Mouse (Mus musculus) hindbrain, embryonic 16.5 days (tissue): ENCODE results near the gene Fam69a. TPM values are rescaled to one million over a fixed set of nuclear protein-coding genes. Genes with fewer than 3 reads are reported as not detected.
"Not testable (repeated sequence)": the region's sequence is repeated elsewhere in the genome, so short reads cannot be mapped to it uniquely, and the experiment has no call there.

Source experiments
- ATAC-seq: fragments of 200-750 bp; cut with Nextera tagmentation; 2 replicates; pipeline ENCODE4 v1.8.0; 2017; ENCODE audit warnings: moderate TSS enrichment, moderate library complexity
- H3K27ac ChIP-seq: fragments of 300-500 bp; sonication (generic); 2 replicates; pipeline ENCODE4 v1.5.1; 2014; ENCODE audit warnings: low read depth, mild to moderate bottlenecking, control low read depth, low read length, moderate library complexity
- H3K27me3 ChIP-seq: fragments of 300-500 bp; sonication (generic); replicated peaks from 2 replicates; pipeline ENCODE4 v1.6.1; 2014; ENCODE audit warnings: low read length; ENCODE audit not compliant: control insufficient read depth, insufficient read depth
- H3K36me3 ChIP-seq: fragments of 300-500 bp; sonication (generic); 2 replicates; pipeline ENCODE4 v1.6.1; 2014; ENCODE audit warnings: mild to moderate bottlenecking, low read length, moderate library complexity, mixed read lengths; ENCODE audit not compliant: control insufficient read depth, insufficient read depth
- H3K4me1 ChIP-seq: fragments of 300-500 bp; sonication (generic); 2 replicates; pipeline ENCODE4 v1.6.1; 2014; ENCODE audit warnings: low read depth, low read length; ENCODE audit not compliant: control insufficient read depth, insufficient read depth
- H3K4me2 ChIP-seq: fragments of 300-500 bp; sonication (generic); 2 replicates; pipeline ENCODE4 v1.6.1; 2014; ENCODE audit warnings: mild to moderate bottlenecking, low read length, control low read depth, moderate library complexity
- H3K4me3 ChIP-seq: fragments of 300-500 bp; sonication (generic); 2 replicates; pipeline ENCODE4 v1.5.1; 2014; ENCODE audit warnings: mild to moderate bottlenecking, low read length, control low read depth, moderate library complexity
- H3K9ac ChIP-seq: fragments of 300-500 bp; sonication (generic); 2 replicates; pipeline ENCODE4 v1.6.1; 2014; ENCODE audit warnings: low read depth, mild to moderate bottlenecking, control low read depth, low read length, moderate library complexity
- H3K9me3 ChIP-seq: fragments of 300-500 bp; sonication (generic); 2 replicates; pipeline ENCODE4 v1.6.1; 2014; ENCODE audit warnings: mild to moderate bottlenecking, low read length, moderate library complexity; ENCODE audit not compliant: control insufficient read depth
- WGBS: fragments of 180-500 bp; shearing (Covaris S2); extraction: QIAGEN DNeasy Blood & Tissue Kit; methylation state at CpG from one replicate; pipeline ENCODE4 v1.1.7; 2014; 5-methylcytosine and 5-hydroxymethylcytosine counted together
- polyA plus RNA-seq: library from polyadenylated mRNA; unstranded; fragments of >200 nt; fragmentation: Nextera tagmentation; extraction: Ambion mirVana; gene quantifications from 2 replicates; pipeline ENCODE4 v1.2.1, GENCODE M21; 2015

Fam69a gene
- polyA plus RNA-seq, 1 experiment from 2014 or later, result 73.3 TPM

DNA sequence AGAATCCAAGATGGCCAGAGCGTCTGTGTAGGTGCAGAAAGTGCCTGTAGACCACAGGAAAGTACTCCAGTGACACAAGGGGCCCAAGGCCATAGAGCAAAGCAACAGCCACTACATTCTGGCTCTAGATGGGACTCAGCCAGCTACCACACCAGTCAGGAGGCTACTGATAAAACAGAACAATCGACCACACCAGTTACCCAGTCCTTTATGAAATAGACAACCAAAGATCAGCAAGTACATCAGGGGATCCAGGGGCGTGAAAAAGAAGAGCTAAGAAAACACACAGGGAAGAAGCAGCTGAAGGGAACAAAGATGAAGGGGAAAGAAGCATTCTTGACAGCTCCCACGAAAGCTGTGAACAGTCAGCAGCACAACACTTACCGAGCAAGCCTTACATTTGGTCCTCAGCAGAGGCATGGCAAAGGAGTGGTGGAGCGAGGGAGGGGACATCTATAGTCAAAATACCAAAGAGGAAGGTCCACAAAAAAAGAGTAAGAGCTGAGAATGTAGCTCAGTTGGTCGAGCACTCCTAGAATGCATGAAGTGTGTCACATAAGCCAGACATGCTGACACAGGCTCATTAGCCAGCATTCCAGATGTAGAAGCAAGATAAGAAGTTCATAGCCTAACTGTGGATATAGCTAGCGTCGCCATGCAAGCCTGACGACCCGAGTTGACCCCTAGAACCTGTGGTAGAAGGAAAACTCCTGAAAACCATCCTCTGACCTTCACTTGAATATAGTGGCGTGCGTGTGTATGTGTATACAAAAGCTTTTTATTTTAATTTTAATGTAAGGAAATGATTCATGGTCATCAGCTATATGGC lies 14.2 kb downstream of the Fam69a start:
- ATAC-seq, result no peak
- H3K27me3 ChIP-seq, result no peaks in the 10 kb centered on the region
- no peak overlapping the region for H3K27ac ChIP-seq
- 81% methylated on average over 13 of the region's 13 CpGs for WGBS
- H3K36me3 ChIP-seq, result no peaks in the 10 kb centered on the region
- no peaks in the 10 kb centered on the region for H3K9me3 ChIP-seq
- no peak overlapping the region for H3K9ac ChIP-seq
- no peaks in the 10 kb centered on the region for H3K4me1 ChIP-seq
- H3K4me3 ChIP-seq, result no peak overlapping the region
- H3K4me2 ChIP-seq, result no peak overlapping the region

DNA sequence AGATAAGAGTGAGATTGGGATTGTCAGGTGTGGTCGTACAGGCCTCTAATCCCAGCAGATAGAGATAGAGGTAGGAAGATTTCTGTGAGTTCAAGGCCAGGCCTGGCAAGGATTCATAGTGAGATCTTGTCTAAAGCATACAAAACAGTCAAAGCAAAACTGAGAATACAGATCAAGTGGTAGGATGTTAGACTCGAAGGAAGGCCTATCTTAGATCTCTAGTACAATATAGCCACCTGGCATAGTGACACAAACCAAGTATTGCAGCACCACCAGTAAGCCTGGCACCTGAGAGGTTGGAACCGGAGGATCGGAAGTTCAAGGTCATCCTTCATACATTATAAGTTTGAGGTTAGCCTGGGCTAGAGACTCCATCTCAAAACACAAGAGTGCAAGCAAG lies 15.8 kb downstream of the Fam69a start:
- no peak overlapping the region for H3K27ac ChIP-seq
- H3K9me3 ChIP-seq, result no peaks in the 10 kb centered on the region
- no peaks in the 10 kb centered on the region for H3K27me3 ChIP-seq
- no peak overlapping the region for H3K4me2 ChIP-seq
- no peak overlapping the region for H3K4me3 ChIP-seq
- H3K4me1 ChIP-seq, result no peaks in the 10 kb centered on the region
- H3K36me3 ChIP-seq, result no peaks in the 10 kb centered on the region
- no peak overlapping the region for H3K9ac ChIP-seq
- WGBS, result 95% methylated on average over 4 of the region's 4 CpGs
- ATAC-seq, result no peak

DNA sequence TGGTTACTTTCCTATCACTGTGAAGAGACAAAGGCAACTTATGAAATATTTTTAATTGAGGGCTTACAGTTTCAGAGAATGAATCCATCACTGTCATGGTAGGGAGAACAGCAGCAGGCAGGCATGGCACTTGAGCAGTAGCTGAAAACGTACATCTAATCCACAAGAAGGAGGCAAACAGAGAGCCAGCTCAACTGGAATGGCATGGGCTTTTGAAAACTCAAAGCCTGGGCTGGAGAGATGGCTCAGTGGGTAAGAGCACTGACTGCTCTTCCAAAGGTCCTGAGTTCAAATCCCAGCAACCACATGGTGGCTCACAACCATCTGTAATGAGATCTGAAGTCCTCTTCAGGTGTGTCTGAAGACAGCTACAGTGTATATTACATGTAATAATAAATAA lies 17.1 kb downstream of the Fam69a start:
- H3K4me1 ChIP-seq, H3K27me3 ChIP-seq, ATAC-seq: not testable (repeated sequence)

DNA sequence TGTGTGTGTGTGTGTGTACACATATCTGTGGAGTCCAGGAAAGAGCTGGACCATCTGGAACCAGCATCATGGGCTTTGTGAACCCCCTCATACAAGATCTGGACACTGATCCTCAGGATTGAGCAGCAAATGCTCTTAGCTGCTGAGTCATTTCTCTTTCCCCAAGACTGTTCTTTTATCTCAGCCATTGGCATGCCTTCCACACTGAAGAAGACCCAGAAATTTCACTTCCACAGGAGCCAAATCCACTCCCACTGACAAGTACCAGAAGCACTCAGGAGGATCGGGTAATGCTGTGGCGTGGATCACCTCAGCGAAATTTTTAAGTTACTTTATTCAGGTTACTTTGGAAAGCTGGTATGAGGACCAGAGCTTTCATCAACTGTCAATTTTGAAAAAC lies 18.8 kb downstream of the Fam69a start:
- WGBS, result 94% methylated on average over 3 of the region's 3 CpGs
- no peak for ATAC-seq
- Histone ChIP-seq H3K4me2 (no peak overlapping the region), H3K36me3 (no peaks in the 10 kb centered on the region), H3K4me1 (no peaks in the 10 kb centered on the region), H3K9me3 (no peaks in the 10 kb centered on the region), H3K4me3 (no peak overlapping the region), H3K9ac (no peak overlapping the region), H3K27me3 (no peaks in the 10 kb centered on the region), H3K27ac (no peak overlapping the region)

More for the DNA sequence above, 17.1 kb downstream of the Fam69a start:
- H3K4me3 ChIP-seq, H3K27ac ChIP-seq, H3K4me2 ChIP-seq, H3K9ac ChIP-seq, H3K36me3 ChIP-seq, H3K9me3 ChIP-seq: not testable (repeated sequence)
- WGBS, result 68% methylated on average over 1 of the region's 1 CpGs

DNA sequence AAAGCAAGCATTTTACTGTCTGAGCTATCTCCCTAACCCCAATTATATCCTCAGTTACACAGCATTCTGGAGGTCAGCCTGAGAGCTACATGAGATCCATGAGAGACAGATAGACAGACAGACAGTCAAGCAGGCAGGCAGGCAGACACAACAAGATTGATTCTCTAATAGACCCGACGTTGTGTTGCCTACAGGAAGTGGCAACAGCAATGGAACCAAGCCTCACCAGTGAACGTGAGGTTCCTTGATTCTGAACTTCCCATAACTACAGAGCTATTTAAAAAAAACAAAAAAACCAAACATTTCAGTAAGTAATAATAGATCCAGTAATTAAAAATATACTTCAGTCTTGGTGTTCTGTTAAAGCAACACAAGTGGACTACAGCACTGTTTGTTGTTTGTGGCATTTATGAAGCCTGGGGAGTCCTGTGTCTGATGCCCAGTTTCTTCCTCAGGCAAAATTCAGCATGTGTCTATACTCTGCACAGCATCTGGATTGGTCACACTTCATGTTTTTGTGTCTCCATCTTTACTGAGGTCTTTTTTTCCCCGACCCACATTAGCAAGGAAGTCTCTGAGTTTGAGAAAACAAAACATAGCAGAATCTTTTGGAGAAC lies 19.9 kb downstream of the Fam69a start:
- no peak for ATAC-seq
- Histone ChIP-seq H3K4me3 (no peak overlapping the region), H3K4me2 (no peak overlapping the region), H3K27me3 (no peaks in the 10 kb centered on the region), H3K9me3 (no peaks in the 10 kb centered on the region), H3K36me3 (no peaks in the 10 kb centered on the region), H3K4me1 (peaks cover 2% of the 10 kb centered on the region), H3K9ac (no peak overlapping the region), H3K27ac (no peak overlapping the region)
- 86% methylated on average over 4 of the region's 4 CpGs for WGBS

DNA sequence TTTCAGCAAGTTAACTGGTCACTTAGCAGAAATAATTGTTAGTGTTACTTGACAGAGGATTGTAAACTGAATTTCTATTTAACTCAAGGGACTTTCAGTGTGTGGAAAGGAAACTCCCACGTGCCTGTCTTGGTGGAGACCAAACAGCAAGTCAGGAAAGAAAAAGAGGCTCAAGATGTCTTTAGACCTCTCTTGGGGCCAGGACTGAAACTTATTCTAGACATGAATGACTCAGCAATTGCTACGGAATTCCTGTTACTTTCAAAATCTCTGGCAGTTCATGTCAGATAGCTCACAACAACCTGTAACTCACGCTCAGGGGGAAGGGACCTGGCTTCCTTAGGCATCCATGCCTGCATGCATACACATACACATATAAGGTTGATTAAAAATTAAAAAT lies 20.7 kb downstream of the Fam69a start:
- Histone ChIP-seq H3K27me3 (no peaks in the 10 kb centered on the region), H3K9me3 (no peaks in the 10 kb centered on the region), H3K4me3 (no peak overlapping the region), H3K36me3 (no peaks in the 10 kb centered on the region), H3K4me1 (peaks cover 9% of the 10 kb centered on the region), H3K27ac (no peak overlapping the region), H3K9ac (no peak overlapping the region), H3K4me2 (no peak overlapping the region)
- WGBS, result 58% methylated on average over 3 of the region's 3 CpGs
- ATAC-seq, result no peak

DNA sequence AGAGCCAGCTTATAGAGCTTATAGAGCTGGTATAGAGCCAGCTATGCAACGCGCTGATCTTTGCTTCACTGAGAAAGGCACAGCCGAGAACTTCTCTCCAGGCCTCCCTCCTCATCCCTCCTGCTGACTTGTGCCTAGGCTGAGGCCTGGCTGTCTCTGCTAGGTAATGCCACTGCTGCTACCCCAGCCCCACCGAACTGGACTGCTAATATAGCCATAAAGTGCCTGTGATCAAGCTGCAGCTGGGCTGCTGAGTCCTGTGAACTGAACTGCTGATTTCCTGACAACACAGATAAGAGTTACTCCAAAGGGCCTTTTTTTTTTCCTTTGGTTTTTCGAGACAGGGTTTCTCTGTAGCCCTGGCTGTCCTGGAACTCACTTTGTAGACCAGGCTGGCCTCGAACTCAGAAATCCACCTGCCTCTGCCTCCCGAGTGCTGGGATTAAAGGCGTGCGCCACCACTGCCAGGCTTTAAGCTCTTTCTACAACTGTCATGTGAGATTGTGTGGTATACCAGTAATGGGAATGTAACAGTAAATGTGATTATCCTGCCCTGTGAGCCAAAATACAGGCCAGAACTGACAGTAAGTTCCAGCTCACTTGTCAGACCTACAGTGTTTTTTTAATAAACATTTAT lies 21.4 kb downstream of the Fam69a start:
- 72% methylated on average over 9 of the region's 9 CpGs for WGBS
- Histone ChIP-seq H3K4me1 (peaks cover 12% of the 10 kb centered on the region), H3K9me3 (no peaks in the 10 kb centered on the region), H3K36me3 (no peaks in the 10 kb centered on the region), H3K4me3 (no peak overlapping the region), H3K27ac (no peak overlapping the region), H3K4me2 (no peak overlapping the region), H3K27me3 (no peaks in the 10 kb centered on the region), H3K9ac (no peak overlapping the region)
- no peak for ATAC-seq

DNA sequence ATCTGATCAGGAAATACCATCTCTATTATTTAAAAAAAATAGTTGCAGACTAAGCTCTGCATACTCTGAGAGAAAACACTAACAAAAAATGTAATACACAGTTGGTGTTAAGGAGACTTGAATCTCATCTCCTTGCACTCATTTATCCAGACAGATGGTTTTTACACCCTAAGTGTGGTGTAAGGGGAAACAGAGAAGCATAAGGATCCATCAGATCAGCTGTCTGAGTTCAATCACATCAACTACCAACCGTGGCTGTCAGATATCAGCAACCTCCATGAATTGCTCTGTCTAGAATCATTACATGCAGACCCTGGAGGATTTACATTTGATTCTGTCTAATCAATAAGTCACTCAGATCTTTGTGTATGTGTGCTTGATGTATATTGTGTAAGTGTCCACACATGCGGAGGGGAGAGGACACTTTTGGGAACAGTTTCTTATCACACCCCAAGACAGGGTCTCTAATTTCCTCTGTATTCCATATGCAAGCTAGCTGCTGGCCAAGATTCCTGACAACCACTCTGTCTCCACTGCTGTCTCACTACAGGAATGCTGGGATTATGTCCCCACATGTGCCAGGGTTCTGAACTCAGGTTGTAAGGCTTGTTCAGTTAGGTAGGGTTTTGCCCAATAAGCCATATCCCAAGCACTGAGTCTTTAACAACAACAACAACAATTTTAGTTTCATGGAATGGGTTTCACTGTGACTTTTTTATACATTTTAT lies 22.7 kb downstream of the Fam69a start:
- Histone ChIP-seq H3K4me2 (no peak overlapping the region), H3K36me3 (no peaks in the 10 kb centered on the region), H3K27ac (no peak overlapping the region), H3K4me1 (peaks cover 12% of the 10 kb centered on the region), H3K9me3 (no peaks in the 10 kb centered on the region), H3K9ac (no peak overlapping the region), H3K27me3 (no peaks in the 10 kb centered on the region), H3K4me3 (no peak overlapping the region)
- ATAC-seq, result no peak
- WGBS, result 68% methylated on average over 2 of the region's 2 CpGs
